In genomic region chr6:17601526-17601925, GRCm38 (mm10) we compare ENCODE assay signal across 17 mouse cellular contexts.
"Had no signal": no experiment of that assay in that cellular context is flagged by ENCODE, and none has a peak within 500 bp of the region (broad histone marks: within the 10 kb centered on the region; RNA-seq: fewer than 3 reads in every experiment).

No protein-coding gene starts in this region.

- H3K9me3 ChIP-seq: neural tube, embryonic 12.5 days; neural tube, embryonic 13.5 days; neural tube, embryonic 15.5 days; stomach, embryonic 15.5 days had no signal

- H3K4me1 ChIP-seq: neural tube, embryonic 12.5 days; neural tube, embryonic 13.5 days; neural tube, embryonic 15.5 days; stomach, embryonic 15.5 days had no signal

- H3K27me3 ChIP-seq: neural tube, embryonic 12.5 days; neural tube, embryonic 13.5 days; neural tube, embryonic 15.5 days; stomach, embryonic 15.5 days had no signal

- H3K4me2 ChIP-seq: neural tube, embryonic 12.5 days; neural tube, embryonic 13.5 days; neural tube, embryonic 15.5 days; stomach, embryonic 15.5 days had no signal

- H3K9ac ChIP-seq: neural tube, embryonic 12.5 days; neural tube, embryonic 13.5 days; neural tube, embryonic 15.5 days; stomach, embryonic 15.5 days had no signal

- H3K36me3 ChIP-seq: neural tube, embryonic 12.5 days; neural tube, embryonic 13.5 days; neural tube, embryonic 15.5 days; stomach, embryonic 15.5 days had no signal

- DNase-seq: retina, postnatal 1 day; right cerebral cortex, adult 18-20 months; right cerebral cortex, postnatal 14 days; right cerebral cortex, postnatal 25 days; right cerebral cortex, postnatal 4 days; spleen, adult 18-20 months; thymus, adult 18-20 months; thymus, adult 2 months; thymus, postnatal 14 days; thymus, postnatal 25 days; thymus, postnatal 36 days; thymus, postnatal 4 days had no signal

- H3K4me3 ChIP-seq: neural tube, embryonic 12.5 days; neural tube, embryonic 13.5 days; neural tube, embryonic 15.5 days; stomach, embryonic 15.5 days had no signal

- H3K27ac ChIP-seq: neural tube, embryonic 12.5 days; neural tube, embryonic 13.5 days; neural tube, embryonic 15.5 days; stomach, embryonic 15.5 days; stomach, postnatal 0 days had no signal
